Mouse (Mus musculus) gastrocnemius, postnatal 25 days (tissue): ENCODE measurements at regions not wholly inside any gene's neighbourhood (a gene's known extent, or its start where the extent isn't known, plus 50 kb on each side); places are given as distances from the start of the nearest gene placed in this dataset.
"Not testable (repeated sequence)": the region's sequence is repeated elsewhere in the genome, so short reads cannot be mapped to it uniquely, and the experiment has no call there.

Source experiments
- DNase-seq: peaks from one replicate; pipeline ENCODE4 v3.0.0; 2022

DNA sequence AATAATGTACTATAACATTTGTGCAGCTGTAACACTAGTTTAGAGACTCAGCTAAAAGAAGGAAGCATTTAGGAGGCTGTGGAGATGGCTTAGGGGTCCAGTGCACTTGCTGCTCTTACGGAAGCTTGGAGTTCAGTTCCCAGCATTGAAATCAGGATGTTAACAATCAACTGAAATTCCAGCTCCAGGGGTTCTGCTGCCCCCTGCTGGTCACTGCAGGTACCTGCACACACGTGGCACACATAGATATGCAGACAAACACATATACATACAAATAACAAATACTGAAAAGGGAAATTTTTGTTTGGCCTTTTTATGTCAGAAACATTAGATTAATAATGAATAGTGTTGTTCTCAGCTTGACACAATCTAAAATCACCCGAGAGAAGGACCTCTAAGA lies 322.5 kb downstream of the Ajap1 start:
- no peak for DNase-seq

GRCm38 (mm10) chr4:153157572-153157971 lies 325.0 kb downstream of the Ajap1 start:
- DNase-seq: no peak

DNA sequence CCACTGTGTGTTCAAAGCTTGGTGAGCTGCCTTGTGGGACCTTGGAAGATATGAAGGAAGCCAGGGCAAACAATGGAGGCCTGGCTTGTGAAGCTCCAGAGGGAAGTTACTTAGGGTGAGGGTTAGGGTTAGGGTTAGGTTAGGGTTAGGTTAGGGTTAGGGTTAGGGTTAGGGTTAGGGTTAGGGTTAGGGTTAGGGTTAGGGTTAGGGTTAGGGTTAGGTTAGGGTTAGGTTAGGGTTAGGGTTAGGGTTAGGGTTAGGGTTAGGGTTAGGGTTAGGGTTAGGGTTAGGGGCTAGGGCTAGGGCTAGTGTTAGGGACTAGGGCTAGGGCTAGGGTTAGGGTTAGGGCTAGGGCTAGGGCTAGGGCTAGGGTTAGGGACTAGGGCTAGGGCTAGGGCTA lies 329.7 kb downstream of the Ajap1 start:
- DNase-seq: not testable (repeated sequence)

DNA sequence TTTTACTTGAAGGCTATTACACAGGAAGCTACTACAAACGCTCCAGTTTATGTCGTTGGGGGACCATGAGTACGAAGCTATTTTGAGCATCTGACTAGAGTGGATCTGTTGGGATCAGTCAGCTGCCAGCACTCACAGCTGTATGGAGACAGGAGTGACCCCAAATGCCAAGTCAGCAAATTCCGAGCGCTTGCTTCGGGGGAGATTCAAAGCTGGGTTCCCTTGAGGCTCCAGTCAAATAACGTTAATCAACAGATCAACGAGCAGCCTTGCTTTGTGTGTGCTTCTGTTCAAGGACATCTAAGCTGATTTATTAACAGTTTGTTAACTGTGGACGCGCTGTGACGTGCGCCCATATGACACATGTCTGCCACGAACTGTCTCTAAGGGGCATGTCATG lies 349.5 kb downstream of the Ajap1 start:
- DNase-seq: no peak

GRCm38 (mm10) chr4:153129345-153129744 lies 353.3 kb downstream of the Ajap1 start:
- no peak for DNase-seq

GRCm38 (mm10) chr4:153128162-153128561 lies 354.4 kb downstream of the Ajap1 start:
- no peak for DNase-seq

DNA sequence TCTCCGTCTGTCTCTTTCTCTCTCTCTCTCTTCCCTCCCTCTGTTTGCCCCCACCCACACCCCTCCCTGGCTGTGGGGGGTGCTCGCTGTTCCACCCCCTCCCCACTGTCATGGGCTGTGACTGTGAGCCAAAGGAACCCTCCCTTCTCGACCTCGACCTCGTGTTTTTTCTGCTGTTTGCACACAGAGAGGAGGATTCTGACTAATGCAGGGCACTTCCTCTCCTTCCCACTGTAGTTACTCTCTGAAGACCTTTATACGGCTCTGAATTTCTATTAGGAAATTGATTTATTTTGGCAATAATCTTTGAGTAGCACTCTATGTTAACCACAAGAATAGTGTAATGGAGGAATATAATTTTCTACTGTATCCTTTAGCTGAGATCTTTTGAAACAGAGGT lies 362.1 kb downstream of the Ajap1 start:
- DNase-seq: no peak

GRCm38 (mm10) chr4:153119647-153120102 lies 362.9 kb downstream of the Ajap1 start:
- no peak for DNase-seq

GRCm38 (mm10) chr4:153118824-153119646 lies 363.6 kb downstream of the Ajap1 start:
- no peak for DNase-seq

GRCm38 (mm10) chr4:153114998-153115397 lies 367.6 kb downstream of the Ajap1 start:
- DNase-seq: no peak

- DNase-seq: no peak
Observed at GRCm38 (mm10) chr4:153113577-153113976, 369.0 kb downstream of the Ajap1 start.

DNA sequence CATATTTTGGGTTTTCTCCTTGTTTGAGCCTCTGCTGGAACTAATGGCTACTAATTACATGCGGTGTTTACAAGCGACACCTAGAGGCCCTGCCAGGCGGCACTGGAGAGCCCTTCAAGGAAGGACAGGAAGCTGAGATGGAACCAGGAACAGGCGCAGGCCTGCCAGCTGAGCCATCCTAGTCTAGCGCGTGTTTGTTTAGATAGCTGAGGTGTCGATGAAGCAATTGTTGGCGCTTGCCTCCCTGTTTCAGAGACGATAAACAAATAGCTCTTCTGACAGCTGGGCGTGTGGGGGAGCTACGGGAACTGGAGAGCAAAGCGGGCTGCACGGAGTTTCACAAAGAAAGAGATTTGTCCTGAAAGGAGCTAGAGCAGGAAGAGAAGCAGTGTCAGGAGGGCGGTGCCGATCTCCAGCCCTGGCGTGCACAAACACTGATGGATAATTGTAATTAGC lies 372.3 kb downstream of the Ajap1 start:
- no peak for DNase-seq

DNA sequence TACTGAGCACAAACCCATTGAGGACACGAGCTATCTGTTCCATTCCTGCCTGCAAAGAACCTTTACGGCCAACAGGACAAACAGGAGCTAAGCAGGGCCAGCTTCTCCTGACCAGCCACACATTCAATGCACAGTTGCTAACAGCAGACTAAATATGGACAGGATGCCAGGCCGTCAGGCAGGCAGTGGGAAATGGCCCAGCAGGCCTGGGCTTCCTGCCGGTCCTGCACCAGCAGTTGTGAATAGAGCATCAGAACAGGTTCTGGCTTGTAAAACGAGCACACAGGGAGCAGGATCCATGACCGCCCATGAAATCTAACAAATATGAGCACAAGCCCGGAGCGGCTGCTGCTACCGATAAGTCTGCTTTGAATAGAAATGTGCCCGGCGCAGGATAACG lies 384.0 kb downstream of the Ajap1 start:
- no peak for DNase-seq

- DNase-seq: no peak
Observed at GRCm38 (mm10) chr4:153097601-153098000, 385.0 kb downstream of the Ajap1 start.

- DNase-seq: no peak
Observed at GRCm38 (mm10) chr4:153093129-153093528, 389.5 kb downstream of the Ajap1 start.

DNA sequence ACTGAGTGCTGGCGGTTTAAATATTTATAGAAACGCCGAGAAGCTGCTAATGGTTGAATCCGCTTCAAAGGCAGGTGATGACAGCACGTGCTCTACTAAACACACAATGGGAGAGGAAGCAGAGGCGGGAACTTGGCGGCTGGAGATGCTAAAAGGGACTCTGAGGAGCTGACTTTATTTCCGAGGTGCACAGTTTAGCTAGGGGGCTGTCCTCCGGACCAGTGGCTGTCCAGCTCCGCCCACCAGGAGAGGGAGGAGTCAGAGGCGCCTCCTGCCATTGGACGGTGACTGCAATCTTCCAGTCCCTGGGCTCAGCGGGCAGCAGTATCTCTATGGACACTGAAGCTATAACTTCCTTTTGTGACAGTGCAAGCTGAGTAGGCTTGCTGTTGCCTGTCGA lies 400.4 kb downstream of the Ajap1 start:
- no peak for DNase-seq

DNA sequence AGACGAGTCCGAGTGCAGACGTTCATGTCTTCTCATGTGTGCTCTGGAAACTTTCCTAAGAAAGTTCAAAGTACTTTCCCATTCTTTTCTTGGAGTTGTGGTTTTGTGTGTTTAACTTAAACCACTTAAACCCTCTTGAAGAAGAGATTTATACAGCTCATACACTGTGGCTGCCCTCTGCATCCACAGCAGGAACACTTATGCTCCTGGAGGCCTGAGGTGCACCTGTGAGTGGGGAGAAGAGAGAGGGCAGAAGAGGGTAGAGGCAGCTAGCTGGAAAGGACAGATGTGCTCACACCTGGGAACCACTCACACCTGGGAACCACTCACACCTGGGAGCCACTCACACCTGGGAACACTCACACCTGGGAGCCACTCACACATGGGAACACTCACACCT lies 408.0 kb downstream of the Ajap1 start:
- DNase-seq: no peak

DNA sequence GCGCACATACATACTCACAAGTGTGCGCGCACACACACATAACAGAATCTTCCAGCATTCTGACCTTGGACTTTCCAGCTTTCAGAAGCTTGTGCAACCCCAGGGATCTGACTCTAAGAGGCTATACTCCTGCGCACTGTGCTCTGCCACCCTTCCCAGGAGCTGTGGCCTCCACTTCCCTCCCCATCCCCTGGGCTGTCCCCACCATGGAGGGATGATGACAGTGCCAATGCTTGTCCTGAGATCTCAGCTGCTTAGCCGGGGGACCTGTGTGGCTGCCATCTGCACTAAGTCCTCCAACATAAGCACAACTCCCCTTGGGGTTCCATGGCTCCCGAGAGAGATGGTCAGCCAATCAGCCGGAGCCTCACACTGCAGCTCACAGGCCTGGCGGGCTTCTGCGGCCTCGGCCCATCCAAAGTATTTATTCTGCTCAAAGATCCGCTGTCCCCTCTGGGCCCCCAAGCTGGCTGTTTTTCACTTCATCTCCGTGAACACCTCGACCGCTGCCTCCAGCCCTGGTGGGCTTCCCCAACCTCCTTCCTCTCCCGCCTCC lies 412.3 kb downstream of the Ajap1 start:
- no peak for DNase-seq

DNA sequence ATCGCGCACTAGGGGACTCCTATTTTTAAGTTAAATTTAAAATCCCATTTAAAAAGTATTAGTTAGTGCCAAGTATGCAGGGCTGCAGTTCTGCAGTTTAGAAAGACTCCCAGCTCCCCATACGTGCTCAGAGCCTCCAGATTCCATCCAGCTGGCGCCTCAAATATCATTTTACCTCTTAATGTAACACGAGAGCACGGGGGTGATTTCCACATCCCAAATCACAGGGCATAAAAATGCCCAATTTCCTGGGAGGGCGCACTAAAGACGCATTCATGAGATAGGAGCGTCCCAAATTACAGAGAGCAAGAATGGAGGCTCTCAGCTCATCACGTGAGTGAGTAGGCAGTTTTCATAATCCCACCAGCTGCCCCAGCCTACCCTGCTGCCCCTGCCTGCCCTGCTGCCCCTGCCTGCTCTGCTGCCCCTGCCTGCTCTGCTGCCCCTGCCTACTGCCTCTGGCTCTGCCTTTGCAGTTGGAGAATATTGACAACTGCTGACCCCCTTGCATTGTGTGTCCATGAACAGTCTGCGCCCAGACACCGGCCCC lies 414.1 kb downstream of the Ajap1 start:
- no peak for DNase-seq

DNA sequence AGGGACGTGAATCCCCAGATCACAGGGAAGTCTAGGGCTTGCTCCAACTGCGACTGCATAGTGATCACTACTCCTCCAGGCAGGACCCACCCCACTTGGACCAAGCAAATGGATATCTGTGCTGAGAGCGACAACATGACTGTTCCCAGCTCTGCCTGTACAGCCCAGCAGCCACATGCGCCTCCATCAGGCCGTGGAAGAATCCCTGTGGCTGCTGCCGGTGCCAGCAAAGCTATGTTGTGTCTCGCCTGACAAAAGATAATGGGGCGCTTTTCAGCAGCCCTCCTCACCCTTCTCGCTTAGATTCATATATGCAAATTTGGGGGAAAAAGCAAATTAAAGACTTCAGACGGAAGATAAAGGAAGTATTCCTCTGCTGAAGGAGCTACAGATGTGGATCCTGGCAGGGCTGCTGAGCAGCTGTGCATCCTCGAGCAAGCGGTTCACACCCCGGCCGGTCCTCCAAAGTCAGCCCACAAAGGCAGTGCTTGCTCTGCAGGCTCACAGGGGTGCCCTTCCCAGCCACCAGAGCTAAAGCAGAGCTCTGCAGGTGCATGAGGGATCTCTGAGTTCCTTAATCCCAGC lies 418.5 kb downstream of the Ajap1 start:
- no peak for DNase-seq

- DNase-seq: no peak
Observed at GRCm38 (mm10) chr4:153063402-153063801, 419.2 kb downstream of the Ajap1 start.

DNA sequence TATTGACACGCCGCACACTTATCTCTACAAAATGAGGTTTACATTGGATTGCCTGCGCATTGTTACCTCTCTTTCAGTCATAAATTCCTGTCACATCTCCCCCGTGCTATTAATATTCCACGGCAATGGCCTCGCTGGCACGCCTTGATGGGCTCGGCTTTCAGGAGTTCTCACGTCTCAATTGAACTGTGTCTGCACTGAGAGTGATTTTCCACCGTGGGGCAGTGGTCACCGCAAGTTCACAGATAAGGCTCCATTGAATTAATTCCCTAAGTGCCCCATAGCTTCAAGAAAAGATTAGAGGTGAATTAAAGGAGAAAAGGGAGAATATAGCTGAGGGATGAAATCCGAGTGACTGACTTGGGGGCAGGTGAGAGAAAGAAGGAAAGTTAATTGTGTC lies 424.5 kb downstream of the Ajap1 start:
- no peak for DNase-seq

GRCm38 (mm10) chr4:153023711-153024110 lies 458.9 kb downstream of the Ajap1 start:
- no peak for DNase-seq
